Mouse (Mus musculus): Measurements from ENCODE around the gene Phxr2.

DNA sequence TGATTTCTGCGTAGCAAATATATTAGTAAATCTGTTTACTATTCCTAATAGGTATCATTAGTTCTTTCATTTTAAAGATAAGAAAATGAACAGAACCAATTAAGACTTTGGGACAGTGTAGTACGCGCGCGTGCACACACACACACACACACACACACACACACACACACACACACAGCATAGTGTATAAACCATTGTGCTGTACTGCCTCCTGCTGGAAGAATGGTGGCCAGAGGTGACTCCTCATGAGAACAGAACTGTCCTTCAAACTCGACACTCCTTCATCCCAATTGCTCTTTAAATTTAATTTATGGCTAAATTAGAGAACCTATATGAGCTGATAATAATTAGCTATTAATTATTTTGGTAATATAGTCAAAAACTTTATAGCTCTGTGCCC is 25.9 kb upstream of the Phxr2 start:
- TF ChIP-seq CTCF (IDR thresholded peaks at IDR 0.05; ENCODE audit: control insufficient read depth, insufficient read depth, insufficient read length) (no peak), MYOD1 (IDR thresholded peaks at IDR 0.05; ENCODE audit: control insufficient read depth, insufficient read length, low read depth) (no peak), USF1 (IDR thresholded peaks at IDR 0.05; ENCODE audit: low read depth) (no peak), CEBPB (IDR thresholded peaks at IDR 0.05; ENCODE audit: low read depth) (no peak), MAX (IDR thresholded peaks at IDR 0.05) (no peak), MYOG (IDR thresholded peaks at IDR 0.05; ENCODE audit: control insufficient read depth, extremely low read depth, insufficient read length) (no peak), FOSL1 (IDR thresholded peaks at IDR 0.05; ENCODE audit: insufficient read depth, low read length, poor library complexity, severe bottlenecking) (no peak)

Data from C2C12 (cell line).